23 mouse cellular contexts compared by ENCODE assay signal in the genomic region with DNA sequence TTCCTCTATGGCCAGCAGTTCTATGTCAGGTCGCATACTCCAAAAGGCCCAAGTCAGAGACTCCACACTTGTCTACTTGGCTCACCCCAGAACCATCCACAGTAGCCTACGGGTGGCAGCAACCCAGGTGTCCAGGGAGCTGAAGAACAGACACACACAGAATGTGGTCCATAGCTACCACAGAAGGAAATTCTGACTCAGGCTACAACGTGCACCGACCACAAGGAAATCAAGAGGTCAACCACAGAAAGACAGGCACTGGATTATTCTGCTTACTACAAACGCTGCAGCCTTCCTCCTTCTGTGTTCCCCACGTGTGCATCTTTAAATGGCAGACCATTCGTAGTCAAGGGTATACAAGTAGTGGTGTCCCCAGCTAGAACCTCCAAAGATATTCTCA. TPM values are rescaled to one million over a fixed set of nuclear protein-coding genes. Genes with fewer than 3 reads are reported as not detected.
A peak's percentile ranks its signal among the peaks of the same experiment; 100 is the strongest.
DNase-seq lines count a peak whose midpoint lies in the region; ATAC-seq lines count a peak whose summit lies in the region.
"Had no signal": no experiment of that assay in that cellular context is flagged by ENCODE, and none has a peak within 500 bp of the region (broad histone marks: within the 10 kb centered on the region; RNA-seq: fewer than 3 reads in every experiment).

No protein-coding gene starts in this region.

- ATAC-seq in hematopoietic stem cell, adult 5-6 weeks (replicated peaks in 1 of 2; ENCODE audit: insufficient read depth in 1 of 2, low FRiP score in 2 of 2, low TSS enrichment in 1 of 2, low read depth in 1 of 2, poor library complexity in 2 of 2, severe bottlenecking in 2 of 2): peak; percentile 87 to 88
- ATAC-seq in megakaryocyte-erythroid progenitor cell, adult 5-6 weeks (replicated peaks; ENCODE audit: low FRiP score, low TSS enrichment, poor library complexity, severe bottlenecking): no peak
- ATAC-seq: activated CD4-positive, CD25-positive, alpha-beta regulatory T cell, adult 4 months; forebrain, embryonic 14.5 days; inflammation-experienced regulatory T-cells, adult 6 months; midbrain, embryonic 16.5 days had no signal

- DNase-seq in thymus, postnatal 0 days (ENCODE audit: low spot score): peak; percentile 18
- DNase-seq in thymus, postnatal 10 days (ENCODE audit: low spot score in 2 of 2): no peak
- peak; percentile 7 for DNase-seq in NIH3T3 (ENCODE audit: low read depth)
- no peak for DNase-seq in lung, postnatal 36 days
- DNase-seq in lung, postnatal 10 days: no peak
- DNase-seq: adrenal gland, adult 8-10 months; cerebellum, adult 8-10 months; cerebellum, postnatal 25 days; gastrocnemius, postnatal 14 days; heart, adult 11 months; heart, postnatal 36 days; kidney, adult 11 months; lung, postnatal 4 days; right cerebral cortex, postnatal 25 days; spleen, adult 18-20 months; thymus, adult 2 months had no signal

RNA-seq across cellular contexts. Expression of gene Paqr5, which starts 6.4 kb away (rescaled TPM):
- polyA plus RNA-seq in thymus, postnatal 0 days (2015; fragmentation: Nextera tagmentation; extraction: Ambion mirVana): 3.0 and 3.1 TPM in 2 replicates
- total RNA-seq in hematopoietic stem cell, adult 5-6 weeks (2017): 13.3 and 15.0 TPM in 2 replicates
- 1.5 TPM in 1 of 2 replicates, not detected in the other for total RNA-seq in megakaryocyte-erythroid progenitor cell, adult 5-6 weeks (2014; fragmentation: Nextera tagmentation)
- total RNA-seq in megakaryocyte-erythroid progenitor cell, adult 5-6 weeks (2017): 0.65 TPM in 1 of 2 replicates, not detected in the other
- total RNA-seq: heart, postnatal 36 days; liver, adult 2 months had no signal

Comparison
In these comparisons a context has a peak if more than half of its experiments do, and no peak if none do; other contexts are left out.
1. DNase-seq: peak in thymus, postnatal 0 days (single experiment) and NIH3T3 (single experiment); none in thymus, postnatal 10 days (0 of 2), lung, postnatal 36 days (single experiment) and lung, postnatal 10 days (single experiment).